Mouse (Mus musculus) megakaryocyte progenitor cell, adult 5-6 weeks (primary cell): ENCODE measurements around the gene Rbbp6. TPM values are rescaled to one million over a fixed set of nuclear protein-coding genes. Genes with fewer than 3 reads are reported as not detected.
A peak's percentile ranks its signal among the peaks of the same experiment; 100 is the strongest.

Experiments
- ATAC-seq: replicated peaks from 2 replicates; pipeline ENCODE4 v1.8.0; 2016; ENCODE audit warnings: mild to moderate bottlenecking, moderate TSS enrichment, inconsistent platforms; ENCODE audit not compliant: poor library complexity
- total RNA-seq, 2 experiments: library from RNA; stranded (forward) in 1 of 2; stranded (reverse) in 1 of 2; fragments of 157-497, 149-512 nt in 1 of 2; fragments of 200-1000 nt in 1 of 2; gene quantifications; 2 replicates each; pipeline versions ENCODE4 v1.2.3 to v1.2.4; 2015 to 2017

The Rbbp6 gene
- total RNA-seq, 2 experiments from 2014 or later: 48.0 to 134 TPM

- peak; percentile 71 for ATAC-seq
Observed at GRCm38 (mm10) chr7:123039302-123039701, 73.8 kb downstream of the Rbbp6 start.

GRCm38 (mm10) chr7:123045146-123045545, 79.7 kb downstream of the Rbbp6 start:
- ATAC-seq: no peak

DNA sequence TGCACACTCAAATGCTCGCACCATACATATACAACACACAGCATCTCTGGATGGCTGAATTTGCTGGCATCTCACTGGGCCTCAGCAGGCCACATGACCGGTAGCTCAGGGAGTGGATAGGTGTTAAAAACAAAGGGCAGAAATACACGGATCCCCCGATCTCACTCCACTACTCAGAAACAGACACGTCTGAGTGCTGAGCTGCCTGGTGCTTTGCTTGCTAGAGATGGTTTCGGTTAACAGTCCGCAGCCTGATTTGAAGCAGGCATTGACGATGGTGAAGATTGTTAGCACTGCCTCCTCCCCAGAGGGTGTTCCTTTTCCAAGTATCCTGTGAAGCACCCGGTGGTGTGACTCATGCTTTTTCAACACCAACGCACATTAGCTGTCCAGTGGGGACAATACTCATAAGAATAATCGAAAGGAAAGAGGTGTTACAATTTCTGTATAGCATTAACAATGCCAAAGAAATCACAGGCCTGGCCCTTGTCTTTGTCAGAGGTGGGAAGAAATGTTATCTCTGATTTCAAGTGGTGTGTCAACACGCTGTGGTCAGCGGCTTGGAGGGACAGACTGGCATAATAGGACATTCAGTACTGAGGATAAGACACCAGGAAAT, 81.1 kb downstream of the Rbbp6 start:
- ATAC-seq: no peak

Other genes with a start within 250 kb of the Rbbp6 start
- 20.9 and 29.3 TPM in 2 replicates for gene Tnrc6a, start 158.2 kb downstream of the Rbbp6 start, total RNA-seq (2015)
- gene Tnrc6a, start 158.2 kb downstream of the Rbbp6 start, total RNA-seq (2017): 20.2 and 51.3 TPM in 2 replicates
- gene Slc5a11, start 249.1 kb downstream of the Rbbp6 start, total RNA-seq (2015): 1.3 and 1.7 TPM in 2 replicates
- gene Slc5a11, start 249.1 kb downstream of the Rbbp6 start, total RNA-seq (2017): 5.6 and 21.3 TPM in 2 replicates